Mouse (Mus musculus): ENCODE results near the gene Fubp1.
A peak's percentile ranks its signal among the peaks of the same experiment; 100 is the strongest.

DNA sequence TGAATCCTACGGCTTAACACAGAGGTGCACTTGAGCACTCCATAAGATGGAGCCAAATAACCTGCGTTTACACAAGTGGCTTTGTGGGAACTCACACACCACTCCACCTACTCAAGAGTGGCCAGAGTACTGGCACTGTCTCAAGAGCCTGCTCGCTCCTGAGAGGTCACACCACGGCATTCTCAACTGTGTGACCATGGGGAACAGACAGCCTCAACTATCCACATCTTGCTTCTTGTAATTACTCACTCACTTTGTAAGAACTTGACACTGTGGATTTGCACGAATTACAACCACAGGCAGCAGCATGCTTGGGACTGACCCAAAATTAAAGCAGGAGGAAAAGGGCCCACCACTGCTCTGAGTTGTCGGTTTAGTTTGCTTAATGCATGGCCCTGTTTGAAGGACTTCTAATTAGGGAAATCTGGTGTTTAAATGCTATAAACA, 18.4 kb upstream of the Fubp1 start:
- TF ChIP-seq POLR2A (IDR thresholded peaks at IDR 0.05; ENCODE audit: low read depth, low read length) (peak; percentile 61), CTCF (IDR thresholded peaks at IDR 0.05; ENCODE audit: borderline replicate concordance, insufficient read depth, low read length) (no peak)
